Mouse (Mus musculus) megakaryocyte, adult 5-6 weeks (primary cell): ENCODE measurements around the gene Akr7a5. TPM values are rescaled to one million over a fixed set of nuclear protein-coding genes. Genes with fewer than 3 reads are reported as not detected.
A peak's percentile ranks its signal among the peaks of the same experiment; 100 is the strongest.

Experiments
- ATAC-seq: 2 replicates; pipeline ENCODE4 v1.8.0; 2016; ENCODE audit warnings: mild to moderate bottlenecking, inconsistent platforms; ENCODE audit not compliant: poor library complexity, severe bottlenecking
- total RNA-seq, 2 experiments: library from RNA; stranded (forward) in 1 of 2; stranded (reverse) in 1 of 2; fragments of 153-499, 151-499 nt in 1 of 2; fragments of 221-1000, 200-1000 nt in 1 of 2; gene quantifications; 2 replicates each; pipeline versions ENCODE4 v1.2.3 to v1.2.4; 2015 to 2017

Akr7a5 gene
- total RNA-seq, 2 experiments from 2014 or later: 4.2 to 5.8 TPM

DNA sequence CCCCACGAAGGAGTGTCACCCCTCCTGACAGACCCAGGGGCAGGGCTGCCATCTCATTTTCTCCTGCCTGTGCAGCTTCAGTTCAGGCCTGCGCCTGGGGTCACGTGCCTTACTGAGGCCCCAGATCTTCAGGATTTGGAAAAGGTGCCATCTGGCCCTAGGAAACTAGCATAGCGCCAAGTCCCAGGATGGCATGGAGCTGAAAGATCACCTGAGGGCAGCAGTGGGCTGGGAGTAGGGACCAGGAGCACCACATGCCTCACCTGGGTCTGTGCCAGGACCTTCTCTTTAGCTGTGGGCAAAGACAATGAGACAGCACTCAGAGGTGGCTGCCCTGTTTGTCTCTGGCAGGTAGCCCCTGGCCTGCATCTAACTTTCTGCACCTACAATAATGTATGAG is 13.0 kb upstream of the Akr7a5 start:
- ATAC-seq: no peak

DNA sequence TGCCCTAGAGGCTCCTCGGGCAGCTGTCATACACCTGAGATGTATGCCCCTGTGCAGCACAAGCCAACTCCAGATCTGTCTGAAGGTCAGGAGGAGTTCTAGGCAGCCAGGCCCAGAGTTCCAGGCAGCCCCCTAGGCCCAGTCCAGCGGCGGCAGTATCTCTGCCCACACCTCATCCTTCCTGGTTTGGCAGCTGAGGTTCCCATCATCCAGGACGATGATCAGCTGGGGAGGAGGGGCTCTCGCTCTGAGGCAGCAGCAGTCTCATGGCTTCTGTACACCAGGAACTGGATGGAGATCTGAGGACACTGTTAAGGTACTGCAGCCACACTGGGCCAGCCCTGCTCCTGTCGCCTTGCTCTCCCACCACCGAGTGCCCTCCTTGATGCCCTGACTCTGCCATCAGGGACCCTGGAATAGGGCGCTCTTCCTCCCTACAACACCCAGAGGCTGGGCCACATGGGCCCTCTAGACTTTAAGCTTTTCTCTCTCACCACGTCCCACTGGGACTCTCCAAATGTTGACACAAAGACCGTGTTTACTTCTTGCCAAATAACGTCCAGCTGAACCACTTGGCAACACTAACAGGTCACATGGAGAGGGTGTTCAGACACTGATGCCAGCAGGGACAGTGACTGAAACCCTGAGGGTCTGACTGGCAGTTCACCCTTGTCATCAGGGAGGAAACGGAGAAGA is 11.7 kb upstream of the Akr7a5 start:
- no peak for ATAC-seq

DNA sequence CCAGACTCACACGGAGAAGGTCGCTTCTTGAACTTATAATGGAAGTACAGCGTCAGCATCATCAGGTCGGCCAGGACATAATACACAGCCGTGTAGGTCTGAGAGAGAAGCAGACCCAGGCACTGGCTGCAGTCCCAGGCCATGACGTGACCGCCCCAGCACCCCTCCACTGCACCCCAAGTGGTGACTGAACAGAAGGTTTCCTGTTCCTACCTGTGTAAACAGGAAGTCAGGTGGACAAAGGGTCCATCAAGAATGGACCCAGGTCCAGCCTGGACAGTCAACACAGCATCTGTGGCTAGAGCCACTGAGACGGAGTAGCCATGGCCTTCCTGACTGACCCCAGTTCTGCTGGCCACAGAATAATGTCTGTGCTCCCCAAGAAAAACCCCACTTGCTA is 8.8 kb upstream of the Akr7a5 start:
- ATAC-seq: no peak

DNA sequence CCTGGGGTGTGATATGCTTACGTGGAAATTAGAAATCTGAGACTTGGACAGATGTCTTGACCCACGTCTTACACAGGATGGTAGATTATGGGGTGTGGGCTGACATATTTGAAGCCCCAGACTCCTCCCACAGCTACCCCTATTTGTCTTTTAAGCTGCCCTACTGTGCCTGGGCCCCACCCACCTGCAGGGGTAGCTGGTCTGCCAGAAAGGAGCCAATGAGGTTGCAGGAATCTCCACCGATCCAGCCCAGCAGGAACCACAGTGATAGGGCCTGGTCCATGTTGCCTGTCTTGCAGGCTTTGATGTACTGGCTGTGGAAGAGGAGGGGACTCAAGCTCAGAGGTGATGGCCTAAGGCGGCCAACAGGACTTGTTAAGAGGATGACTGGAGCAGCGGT is 8.3 kb upstream of the Akr7a5 start:
- no peak for ATAC-seq

DNA sequence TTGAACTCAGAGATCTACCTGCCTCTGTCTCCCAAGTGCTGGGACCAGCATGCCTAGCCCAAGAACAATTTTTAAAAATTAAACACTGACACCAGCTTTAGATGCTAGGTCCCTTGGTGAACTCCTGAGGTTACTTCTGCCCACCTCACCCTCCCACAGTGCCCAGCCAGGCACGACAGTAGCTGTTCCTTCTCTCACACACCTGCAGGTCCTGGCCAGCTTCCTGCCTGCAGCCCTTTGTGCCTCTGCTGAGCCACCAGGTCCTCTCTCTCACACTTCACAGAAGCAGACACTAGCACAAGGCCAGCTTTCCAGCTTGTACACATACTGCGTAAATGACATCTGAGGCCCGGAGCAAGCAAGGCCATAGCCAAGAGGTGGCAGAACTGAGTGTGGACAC is 5.0 kb upstream of the Akr7a5 start:
- ATAC-seq: no peak

DNA sequence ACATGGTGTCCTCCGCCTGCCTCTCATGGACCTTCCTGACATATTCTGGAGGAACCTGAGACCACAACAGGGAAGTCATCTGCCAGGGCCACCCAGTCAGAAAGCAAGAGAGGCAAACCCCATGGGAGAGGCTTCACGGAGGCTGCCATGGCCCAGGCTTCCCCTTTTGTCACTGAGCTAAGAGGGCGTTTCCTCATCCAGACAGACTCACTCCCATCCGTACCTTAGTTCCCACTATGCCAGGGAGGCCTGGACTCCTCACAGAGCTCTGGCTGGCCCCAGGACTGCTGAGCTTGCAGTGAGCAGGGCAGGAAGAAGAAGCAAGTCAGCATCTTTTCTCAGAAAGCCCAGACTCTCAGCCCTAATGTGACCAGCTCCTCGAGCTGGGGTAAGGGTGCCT is 2.6 kb upstream of the Akr7a5 start:
- peak; percentile 73 for ATAC-seq

DNA sequence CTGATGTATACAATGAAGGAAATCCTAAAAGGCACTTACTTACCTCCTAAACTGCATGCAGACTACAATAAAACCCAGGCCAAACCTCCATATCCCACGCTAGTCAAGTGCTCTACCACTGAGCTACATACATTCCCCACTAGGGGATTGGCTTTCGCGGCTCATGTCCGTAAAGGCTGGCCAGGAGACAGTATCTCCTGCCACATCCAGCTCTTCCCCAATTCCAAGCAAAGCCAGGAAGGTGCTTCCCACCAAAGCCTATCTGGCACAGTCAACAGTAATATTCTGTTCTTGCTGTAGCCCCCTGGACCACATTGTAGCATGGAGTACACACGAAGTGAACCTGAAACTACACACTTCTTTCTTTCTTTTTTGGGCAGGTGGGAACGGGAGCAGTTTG is 893 bp upstream of the Akr7a5 start:
- no peak for ATAC-seq

DNA sequence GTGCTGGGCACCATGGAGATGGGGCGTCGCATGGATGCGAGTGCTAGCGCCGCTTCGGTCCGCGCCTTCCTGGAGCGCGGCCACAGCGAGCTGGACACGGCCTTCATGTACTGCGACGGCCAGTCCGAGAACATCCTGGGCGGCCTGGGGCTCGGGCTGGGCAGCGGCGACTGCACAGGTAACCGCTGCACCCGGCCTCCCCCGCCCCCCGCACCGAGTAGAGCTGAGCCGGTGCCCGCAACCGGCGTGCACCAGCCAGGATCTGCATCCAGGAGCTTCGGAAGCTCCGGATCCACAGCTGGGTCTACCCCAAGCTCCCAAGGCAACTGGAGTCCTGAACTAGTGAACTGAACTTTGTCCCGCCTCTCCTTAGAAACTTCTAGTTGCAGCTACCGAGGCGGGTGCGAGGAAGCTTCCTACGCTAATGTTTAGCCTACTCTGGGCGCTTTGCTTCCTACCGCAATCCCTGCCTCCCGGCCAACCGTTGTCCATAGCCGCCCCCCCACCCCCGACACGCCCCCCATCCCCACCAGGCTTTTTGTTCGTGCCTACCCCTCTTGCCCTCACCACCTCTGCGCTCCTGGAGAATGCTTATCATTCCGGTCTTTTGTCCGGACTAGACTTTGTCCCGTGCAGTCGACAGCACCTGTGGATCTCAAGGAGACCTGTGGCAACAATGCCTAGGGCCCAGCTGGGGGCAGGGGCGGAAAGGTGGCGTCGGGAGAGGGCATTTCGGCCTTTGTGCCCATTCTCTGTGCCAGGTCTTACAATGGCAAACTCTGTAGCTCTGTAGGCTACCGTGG is 556 bp downstream of the Akr7a5 start:
- ATAC-seq: no peak

DNA sequence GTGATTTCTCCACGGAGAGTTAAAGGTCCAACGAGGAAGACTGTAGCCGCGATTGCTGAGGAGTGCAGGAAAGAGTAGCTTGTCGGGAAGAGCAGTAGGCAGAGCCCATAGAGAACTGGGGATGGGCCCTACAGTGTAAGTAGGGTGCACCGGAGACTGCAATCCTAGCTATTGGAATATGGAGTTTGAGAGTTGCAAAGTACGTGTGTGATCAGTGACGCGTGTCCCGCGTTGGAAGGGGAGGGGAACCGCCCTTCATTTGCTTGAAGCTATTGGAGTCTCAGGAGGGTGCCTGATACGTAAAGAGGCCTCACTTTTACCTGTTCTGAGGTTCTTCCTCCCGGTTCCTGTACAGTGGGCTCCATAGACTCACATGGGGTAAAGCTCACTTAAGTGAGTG is 1.2 kb downstream of the Akr7a5 start:
- ATAC-seq: no peak

DNA sequence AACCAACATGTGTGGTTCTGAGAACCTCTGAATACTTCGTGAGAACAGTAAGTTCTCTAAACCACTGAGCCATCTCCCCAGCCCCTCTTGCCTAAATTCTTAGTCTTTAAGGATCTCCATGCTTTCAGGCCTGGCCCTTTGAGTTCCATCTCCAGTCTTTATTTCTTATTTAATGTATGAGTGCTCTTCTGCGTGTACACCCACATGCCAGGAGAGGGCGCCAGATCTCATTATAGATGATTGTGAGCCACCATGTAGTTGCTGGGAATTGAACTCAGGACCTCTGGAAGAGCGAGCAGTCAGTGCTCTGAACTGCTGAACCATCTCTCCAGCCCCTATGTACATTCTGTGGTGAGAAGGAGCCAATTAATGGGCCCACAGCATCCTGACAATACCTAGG is 2.1 kb downstream of the Akr7a5 start:
- ATAC-seq: no peak

DNA sequence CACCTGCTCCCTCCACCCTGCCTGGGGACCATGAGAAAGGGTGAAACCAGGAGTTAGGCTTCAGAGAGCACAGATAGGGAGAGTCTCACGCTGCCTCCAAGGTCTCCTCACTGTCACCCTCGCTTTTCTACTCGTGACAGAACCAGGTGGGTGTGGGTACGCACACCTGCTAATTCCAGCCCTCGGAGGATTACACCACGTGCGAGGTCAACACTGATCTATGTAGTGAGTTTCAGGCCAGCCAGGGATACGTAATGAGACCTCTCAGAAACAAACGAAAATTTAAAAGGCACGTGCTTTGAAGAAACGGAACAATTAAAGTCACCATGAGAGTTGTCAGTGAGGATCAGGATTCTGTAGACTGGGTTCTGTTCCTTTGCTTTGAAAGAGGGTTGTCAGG is 7.9 kb downstream of the Akr7a5 start:
- ATAC-seq: no peak

DNA sequence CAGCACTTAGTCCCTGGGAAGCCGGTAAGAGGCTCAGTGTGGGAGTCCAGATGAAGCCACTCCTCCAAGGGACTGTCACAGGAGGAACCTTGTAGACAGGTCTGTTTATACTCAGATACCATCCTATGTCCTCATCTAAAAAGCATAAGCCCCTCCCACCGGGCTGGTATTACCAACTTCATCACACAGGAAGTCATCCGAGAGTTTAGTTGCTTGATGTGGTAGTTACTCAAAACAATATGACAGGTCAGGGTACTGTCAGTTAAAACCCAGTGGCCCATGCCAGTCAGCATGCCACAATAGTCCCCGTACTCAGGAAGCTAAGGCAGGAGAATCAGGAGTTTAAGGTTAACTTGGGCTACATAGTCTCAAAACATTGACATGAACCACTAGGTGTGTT is 9.2 kb downstream of the Akr7a5 start:
- 0 out of 2 replicates have a peak, but pooled peaks have one; percentile 12 for ATAC-seq

DNA sequence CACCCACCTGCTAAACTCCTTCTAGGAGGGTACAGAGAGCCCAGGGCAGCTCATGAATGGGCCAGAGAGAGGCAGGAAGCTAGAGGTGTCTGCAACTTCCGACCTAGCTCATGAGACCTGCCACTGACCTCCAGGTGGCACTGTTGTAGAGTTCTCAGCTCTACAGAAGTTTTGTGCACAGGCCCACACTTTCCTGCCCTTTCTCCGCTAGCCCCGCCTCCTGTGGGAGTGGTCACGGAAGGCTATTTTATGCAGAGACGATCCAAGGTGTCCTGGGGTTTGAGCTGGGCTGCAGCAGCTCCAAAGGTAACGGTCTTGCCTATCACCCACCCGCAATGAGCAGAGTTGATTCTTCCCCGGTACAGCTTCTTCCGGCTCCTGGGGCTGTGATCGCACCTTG is 20.1 kb downstream of the Akr7a5 start:
- peak; percentile 100 for ATAC-seq

DNA sequence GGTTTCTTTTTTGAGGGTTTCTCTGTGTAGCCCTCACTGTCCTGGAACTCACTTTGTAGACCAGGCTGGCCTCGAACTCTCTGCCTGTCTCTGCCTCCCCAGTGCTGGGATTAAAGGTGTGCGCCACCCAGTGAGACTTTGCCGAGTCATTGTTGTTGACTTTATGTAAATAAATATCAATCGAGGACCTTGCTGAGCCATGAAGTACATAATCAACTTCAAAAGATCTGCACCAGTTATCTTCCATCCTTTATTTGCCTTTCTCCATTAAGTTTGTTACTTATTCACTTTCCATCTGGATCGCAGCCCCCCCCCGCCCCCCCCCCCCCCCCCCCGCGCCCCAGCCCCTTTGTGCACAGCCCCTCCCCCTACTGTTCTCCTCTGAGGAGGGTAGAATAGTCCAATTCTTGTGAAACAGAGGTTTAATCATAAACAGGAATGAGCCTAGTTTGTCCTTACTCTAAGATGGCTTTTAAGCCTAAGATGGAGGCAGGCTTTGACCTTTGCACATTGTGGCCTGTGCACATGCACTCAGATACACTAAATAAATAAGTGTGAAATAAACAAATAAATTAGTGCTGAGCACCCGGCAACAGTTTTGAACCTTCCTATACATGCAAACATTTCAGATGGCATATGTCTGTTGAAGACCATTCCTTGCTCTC is 24.2 kb downstream of the Akr7a5 start:
- no peak for ATAC-seq

DNA sequence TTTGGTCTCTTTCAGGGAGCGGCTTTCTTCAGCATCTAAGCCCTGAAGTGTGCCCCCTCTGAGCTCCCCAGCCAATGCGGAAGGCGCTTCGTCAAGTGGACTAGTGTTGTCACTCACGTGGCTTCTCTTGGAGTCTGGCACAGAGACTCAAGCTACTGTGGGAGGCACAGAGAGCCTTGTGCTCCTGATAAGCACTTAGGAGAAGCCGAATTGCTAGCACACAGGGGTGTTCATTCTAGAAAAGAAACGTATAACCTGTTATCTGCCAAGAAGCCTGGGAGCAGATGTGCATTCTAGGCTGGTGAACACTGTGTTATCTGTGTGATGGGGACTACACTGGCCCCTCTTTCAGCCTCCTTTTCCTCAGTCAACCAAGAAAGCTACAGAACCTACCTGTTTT is 25.0 kb downstream of the Akr7a5 start:
- ATAC-seq: no peak

DNA sequence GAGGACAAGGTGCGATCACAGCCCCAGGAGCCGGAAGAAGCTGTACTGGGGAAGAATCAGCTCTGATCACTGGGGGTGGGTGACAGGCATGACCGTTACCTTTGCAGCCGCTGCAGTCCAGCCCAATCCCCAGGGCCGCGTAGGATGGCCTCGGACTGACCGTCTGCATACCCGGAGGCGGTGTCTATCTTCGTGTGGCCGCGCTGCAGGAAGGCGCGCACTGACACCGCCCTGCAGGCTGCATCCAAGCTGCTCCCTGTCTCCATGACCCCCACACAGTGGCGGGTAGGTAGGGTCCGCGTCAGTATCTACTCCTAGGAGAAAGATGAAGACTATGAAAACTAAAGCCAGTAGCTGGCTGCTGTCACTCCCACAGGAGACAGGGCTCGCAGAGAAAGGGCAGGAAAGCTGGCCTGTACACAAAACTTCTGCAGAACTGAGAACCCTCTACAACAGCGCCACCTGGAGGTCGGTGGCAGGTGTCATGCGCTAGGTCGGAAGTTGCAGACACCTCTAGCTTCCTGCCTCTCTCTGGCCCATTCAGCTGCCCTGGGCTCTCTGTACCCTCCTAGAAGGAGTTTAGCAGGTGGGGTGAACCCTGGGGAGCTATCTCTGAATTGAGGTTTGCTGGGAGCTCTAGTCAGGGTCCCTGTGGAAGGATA is 26.4 kb downstream of the Akr7a5 start:
- peak; percentile 88 for ATAC-seq

DNA sequence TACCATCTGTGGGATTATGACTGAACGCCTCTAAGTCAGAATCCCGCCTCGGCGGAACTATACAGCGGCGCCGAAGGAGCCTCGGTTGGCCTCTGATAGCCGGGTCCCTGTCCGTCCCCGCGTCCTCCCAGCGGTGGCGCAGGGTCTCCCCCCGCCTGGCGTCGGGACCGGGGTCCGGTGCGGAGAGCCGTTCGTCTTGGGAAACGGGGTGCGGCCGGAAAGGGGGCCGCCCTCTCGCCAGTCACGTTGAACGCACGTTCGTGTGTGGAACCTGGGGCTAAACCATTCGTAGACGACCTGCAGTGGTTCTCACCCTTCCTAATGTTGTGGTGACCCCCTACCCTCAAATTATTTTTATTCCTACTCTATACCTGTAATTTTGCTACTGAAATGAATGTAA is 27.6 kb downstream of the Akr7a5 start:
- ATAC-seq: no peak

DNA sequence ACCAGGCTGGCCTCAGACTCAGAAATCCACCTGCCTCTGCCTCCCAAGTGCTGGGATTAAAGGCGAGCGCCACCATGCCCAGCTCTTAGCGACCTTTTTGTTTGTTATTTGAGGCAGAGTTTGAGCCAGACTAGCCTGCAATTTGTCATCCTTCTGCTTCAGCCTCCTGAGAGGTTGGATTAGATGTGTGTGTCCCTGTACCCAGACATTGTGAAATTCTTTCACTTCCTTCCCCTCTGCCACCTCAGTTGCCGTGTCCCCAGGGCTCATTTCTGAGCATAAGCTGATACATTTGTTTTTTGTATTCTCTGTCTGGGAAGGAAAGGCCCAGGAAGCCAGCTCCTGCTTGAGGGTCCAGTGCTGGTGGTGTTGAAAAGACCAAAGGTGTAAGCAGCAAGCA is 30.3 kb downstream of the Akr7a5 start:
- ATAC-seq: peak; percentile 68

DNA sequence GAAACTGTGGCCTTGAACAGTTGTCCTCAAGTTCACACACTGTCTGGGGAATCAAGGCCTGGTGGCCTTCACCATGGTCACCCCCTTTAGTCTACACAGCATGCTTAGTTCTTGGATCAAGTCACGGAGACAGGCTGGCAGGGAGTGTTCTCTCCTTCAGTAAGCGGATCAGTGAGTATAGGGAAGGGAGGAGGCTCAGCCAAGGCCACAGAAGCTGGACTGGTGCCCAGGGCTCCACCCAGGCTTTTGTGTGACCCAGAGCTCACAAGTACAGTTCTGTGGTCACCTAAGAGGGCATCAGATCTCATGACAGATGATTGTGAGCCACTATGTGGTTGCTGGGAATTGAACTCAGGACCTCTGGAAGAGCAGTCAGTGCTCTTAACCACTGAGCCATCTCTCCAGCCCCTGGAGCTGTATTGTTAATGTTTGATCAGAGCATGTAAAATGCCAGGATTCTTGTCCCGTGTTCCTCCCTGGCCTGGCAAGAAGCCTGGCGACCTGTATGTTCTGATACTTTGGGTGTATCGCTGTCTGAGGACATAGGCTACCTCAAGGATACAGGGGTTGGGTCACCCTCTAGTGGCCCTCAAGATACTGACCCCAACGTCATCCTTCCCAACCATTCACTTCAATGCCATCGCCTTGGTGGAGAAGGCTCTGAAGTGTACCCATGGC is 31.2 kb downstream of the Akr7a5 start:
- ATAC-seq: peak; percentile 53

DNA sequence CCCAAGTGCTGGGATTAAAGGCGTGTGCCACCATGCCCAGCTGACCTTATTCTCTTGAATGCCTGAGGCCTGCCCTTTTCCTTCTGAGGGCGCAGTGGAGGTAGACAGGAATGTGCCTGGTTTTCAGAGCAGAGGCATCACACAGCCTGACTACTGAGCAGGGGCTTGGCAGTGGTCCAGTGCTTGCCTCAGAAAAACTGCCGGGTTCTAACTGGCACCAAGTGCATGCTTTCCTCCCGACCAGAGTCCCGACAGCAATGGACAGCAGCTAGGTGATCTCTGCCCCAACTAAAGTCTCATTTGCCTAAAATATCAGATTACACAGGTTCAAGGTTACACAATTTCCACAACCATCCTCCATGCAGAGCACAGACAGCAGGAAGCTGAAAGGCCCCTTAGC is 33.2 kb downstream of the Akr7a5 start:
- ATAC-seq: peak; percentile 43; the same call in 1 of the 2 replicates
